Mouse (Mus musculus): ENCODE data around the gene Pik3c2b. TPM values are rescaled to one million over a fixed set of nuclear protein-coding genes. Genes with fewer than 3 reads are reported as not detected.
A peak's percentile ranks its signal among the peaks of the same experiment; 100 is the strongest.

Gene Pik3c2b
- polyA plus RNA-seq, 1 experiment from 2014 or later: 17.9 TPM

- no peak overlapping the region for H3K4me2 ChIP-seq (ENCODE audit: low read length)
Measured at GRCm38 (mm10) chr1:133084708-133085416, 39.4 kb downstream of the Pik3c2b start.

GRCm38 (mm10) chr1:133085417-133085742, 39.9 kb downstream of the Pik3c2b start:
- no peaks in the 10 kb centered on the region for H3K9me3 ChIP-seq (ENCODE audit: control insufficient read depth, low read length)
- H3K27ac ChIP-seq (ENCODE audit: low read length): no peak overlapping the region
- no peaks in the 10 kb centered on the region for H3K27me3 ChIP-seq (replicated peaks; ENCODE audit: control insufficient read depth, insufficient read depth, low read length)
- no peak overlapping the region for H3K4me3 ChIP-seq (replicated peaks; ENCODE audit: low read length)
- ATAC-seq: no peak
- no peak overlapping the region for H3K4me2 ChIP-seq (ENCODE audit: low read length)
- peaks cover 16% of the 10 kb centered on the region for H3K36me3 ChIP-seq (ENCODE audit: control insufficient read depth, insufficient read depth)
- 80% methylated on average over 8 of the region's 8 CpGs for WGBS
- no peak overlapping the region for H3K9ac ChIP-seq (replicated peaks; ENCODE audit: low read depth, low read length)
- H3K4me1 ChIP-seq (replicated peaks; ENCODE audit: control insufficient read depth, insufficient read depth, low read length): peaks cover 10% of the 10 kb centered on the region

More at GRCm38 (mm10) chr1:133084708-133085416, 39.4 kb downstream of the Pik3c2b start:
- ATAC-seq: no peak
- H3K9ac ChIP-seq (replicated peaks; ENCODE audit: low read depth, low read length): no peak overlapping the region
- no peaks in the 10 kb centered on the region for H3K9me3 ChIP-seq (ENCODE audit: control insufficient read depth, low read length)
- H3K4me3 ChIP-seq (replicated peaks; ENCODE audit: low read length): no peak overlapping the region
- H3K4me1 ChIP-seq (replicated peaks; ENCODE audit: control insufficient read depth, insufficient read depth, low read length): peaks cover 15% of the 10 kb centered on the region
- H3K27ac ChIP-seq (ENCODE audit: low read length): no peak overlapping the region
- WGBS: 81% methylated on average over 14 of the region's 14 CpGs
- peaks cover 12% of the 10 kb centered on the region for H3K36me3 ChIP-seq (ENCODE audit: control insufficient read depth, insufficient read depth)
- no peaks in the 10 kb centered on the region for H3K27me3 ChIP-seq (replicated peaks; ENCODE audit: control insufficient read depth, insufficient read depth, low read length)

GRCm38 (mm10) chr1:133086804-133087203, 41.3 kb downstream of the Pik3c2b start:
- Histone ChIP-seq H3K4me3 (replicated peaks; ENCODE audit: low read length) (no peak overlapping the region), H3K9me3 (ENCODE audit: control insufficient read depth, low read length) (no peaks in the 10 kb centered on the region), H3K36me3 (ENCODE audit: control insufficient read depth, insufficient read depth) (peaks cover 15% of the 10 kb centered on the region), H3K4me2 (ENCODE audit: low read length) (no peak overlapping the region), H3K27me3 (replicated peaks; ENCODE audit: control insufficient read depth, insufficient read depth, low read length) (no peaks in the 10 kb centered on the region), H3K9ac (replicated peaks; ENCODE audit: low read depth, low read length) (no peak overlapping the region), H3K4me1 (replicated peaks; ENCODE audit: control insufficient read depth, insufficient read depth, low read length) (no peaks in the 10 kb centered on the region), H3K27ac (ENCODE audit: low read length) (no peak overlapping the region)
- WGBS: 89% methylated on average over 10 of the region's 10 CpGs
- ATAC-seq: no peak

GRCm38 (mm10) chr1:133087206-133087905, 41.9 kb downstream of the Pik3c2b start:
- no peak overlapping the region for H3K4me2 ChIP-seq (ENCODE audit: low read length)
- H3K36me3 ChIP-seq (ENCODE audit: control insufficient read depth, insufficient read depth): peaks cover 12% of the 10 kb centered on the region
- no peaks in the 10 kb centered on the region for H3K9me3 ChIP-seq (ENCODE audit: control insufficient read depth, low read length)
- peak; percentile 60 for ATAC-seq
- 46% methylated on average over 7 of the region's 7 CpGs for WGBS
- H3K9ac ChIP-seq (replicated peaks; ENCODE audit: low read depth, low read length): no peak overlapping the region
- H3K27ac ChIP-seq (ENCODE audit: low read length): no peak overlapping the region
- no peaks in the 10 kb centered on the region for H3K4me1 ChIP-seq (replicated peaks; ENCODE audit: control insufficient read depth, insufficient read depth, low read length)
- no peaks in the 10 kb centered on the region for H3K27me3 ChIP-seq (replicated peaks; ENCODE audit: control insufficient read depth, insufficient read depth, low read length)
- no peak overlapping the region for H3K4me3 ChIP-seq (replicated peaks; ENCODE audit: low read length)

GRCm38 (mm10) chr1:133088196-133088595, 42.7 kb downstream of the Pik3c2b start:
- Histone ChIP-seq H3K9me3 (ENCODE audit: control insufficient read depth, low read length) (no peaks in the 10 kb centered on the region), H3K4me3 (replicated peaks; ENCODE audit: low read length) (no peak overlapping the region), H3K9ac (replicated peaks; ENCODE audit: low read depth, low read length) (no peak overlapping the region), H3K27ac (ENCODE audit: low read length) (no peak overlapping the region), H3K4me1 (replicated peaks; ENCODE audit: control insufficient read depth, insufficient read depth, low read length) (no peaks in the 10 kb centered on the region), H3K4me2 (ENCODE audit: low read length) (no peak overlapping the region), H3K27me3 (replicated peaks; ENCODE audit: control insufficient read depth, insufficient read depth, low read length) (no peaks in the 10 kb centered on the region), H3K36me3 (ENCODE audit: control insufficient read depth, insufficient read depth) (peaks cover 10% of the 10 kb centered on the region)
- no peak for ATAC-seq
- WGBS: 84% methylated on average over 10 of the region's 10 CpGs

- Histone ChIP-seq H3K9me3 (ENCODE audit: control insufficient read depth, low read length) (no peaks in the 10 kb centered on the region), H3K27ac (ENCODE audit: low read length) (no peak overlapping the region), H3K4me2 (ENCODE audit: low read length) (no peak overlapping the region), H3K27me3 (replicated peaks; ENCODE audit: control insufficient read depth, insufficient read depth, low read length) (no peaks in the 10 kb centered on the region), H3K36me3 (ENCODE audit: control insufficient read depth, insufficient read depth) (peaks cover 9% of the 10 kb centered on the region; the same call in 1 of the 2 replicates), H3K4me1 (replicated peaks; ENCODE audit: control insufficient read depth, insufficient read depth, low read length) (no peaks in the 10 kb centered on the region), H3K4me3 (replicated peaks; ENCODE audit: low read length) (no peak overlapping the region), H3K9ac (replicated peaks; ENCODE audit: low read depth, low read length) (no peak overlapping the region)
- 83% methylated on average over 4 of the region's 4 CpGs for WGBS
- ATAC-seq: no peak
Measured at GRCm38 (mm10) chr1:133089415-133089814, 43.9 kb downstream of the Pik3c2b start.

- H3K4me3 ChIP-seq (replicated peaks; ENCODE audit: low read length): no peak overlapping the region
- H3K9ac ChIP-seq (replicated peaks; ENCODE audit: low read depth, low read length): no peak overlapping the region
- 86% methylated on average over 6 of the region's 6 CpGs for WGBS
- no peak for ATAC-seq
- no peak overlapping the region for H3K4me2 ChIP-seq (ENCODE audit: low read length)
- peaks cover 16% of the 10 kb centered on the region for H3K36me3 ChIP-seq (ENCODE audit: control insufficient read depth, insufficient read depth)
- no peak overlapping the region for H3K27ac ChIP-seq (ENCODE audit: low read length)
- no peaks in the 10 kb centered on the region for H3K9me3 ChIP-seq (ENCODE audit: control insufficient read depth, low read length)
- no peaks in the 10 kb centered on the region for H3K27me3 ChIP-seq (replicated peaks; ENCODE audit: control insufficient read depth, insufficient read depth, low read length)
- H3K4me1 ChIP-seq (replicated peaks; ENCODE audit: control insufficient read depth, insufficient read depth, low read length): no peaks in the 10 kb centered on the region
Measured at GRCm38 (mm10) chr1:133090641-133091040, 45.2 kb downstream of the Pik3c2b start.

- Histone ChIP-seq H3K4me2 (ENCODE audit: low read length) (no peak overlapping the region), H3K4me1 (replicated peaks; ENCODE audit: control insufficient read depth, insufficient read depth, low read length) (no peaks in the 10 kb centered on the region), H3K27me3 (replicated peaks; ENCODE audit: control insufficient read depth, insufficient read depth, low read length) (no peaks in the 10 kb centered on the region), H3K4me3 (replicated peaks; ENCODE audit: low read length) (no peak overlapping the region), H3K9me3 (ENCODE audit: control insufficient read depth, low read length) (no peaks in the 10 kb centered on the region), H3K9ac (replicated peaks; ENCODE audit: low read depth, low read length) (no peak overlapping the region), H3K27ac (ENCODE audit: low read length) (no peak overlapping the region), H3K36me3 (ENCODE audit: control insufficient read depth, insufficient read depth) (peaks cover 19% of the 10 kb centered on the region)
- 83% methylated on average over 8 of the region's 8 CpGs for WGBS
- ATAC-seq: no peak
Measured at GRCm38 (mm10) chr1:133091483-133091882, 46.0 kb downstream of the Pik3c2b start.

GRCm38 (mm10) chr1:133093719-133094118, 48.3 kb downstream of the Pik3c2b start:
- Histone ChIP-seq H3K4me3 (replicated peaks; ENCODE audit: low read length) (no peak overlapping the region), H3K36me3 (ENCODE audit: control insufficient read depth, insufficient read depth) (peaks cover 19% of the 10 kb centered on the region), H3K4me2 (ENCODE audit: low read length) (no peak overlapping the region), H3K9me3 (ENCODE audit: control insufficient read depth, low read length) (no peaks in the 10 kb centered on the region), H3K4me1 (replicated peaks; ENCODE audit: control insufficient read depth, insufficient read depth, low read length) (no peaks in the 10 kb centered on the region), H3K27ac (ENCODE audit: low read length) (no peak overlapping the region), H3K9ac (replicated peaks; ENCODE audit: low read depth, low read length) (no peak overlapping the region), H3K27me3 (replicated peaks; ENCODE audit: control insufficient read depth, insufficient read depth, low read length) (no peaks in the 10 kb centered on the region)
- WGBS: 95% methylated on average over 7 of the region's 7 CpGs
- ATAC-seq: no peak

Data from forebrain, embryonic 16.5 days (tissue).